Mouse (Mus musculus): ENCODE measurements around the gene Ccnd3.

Gene Ccnd3

DNA sequence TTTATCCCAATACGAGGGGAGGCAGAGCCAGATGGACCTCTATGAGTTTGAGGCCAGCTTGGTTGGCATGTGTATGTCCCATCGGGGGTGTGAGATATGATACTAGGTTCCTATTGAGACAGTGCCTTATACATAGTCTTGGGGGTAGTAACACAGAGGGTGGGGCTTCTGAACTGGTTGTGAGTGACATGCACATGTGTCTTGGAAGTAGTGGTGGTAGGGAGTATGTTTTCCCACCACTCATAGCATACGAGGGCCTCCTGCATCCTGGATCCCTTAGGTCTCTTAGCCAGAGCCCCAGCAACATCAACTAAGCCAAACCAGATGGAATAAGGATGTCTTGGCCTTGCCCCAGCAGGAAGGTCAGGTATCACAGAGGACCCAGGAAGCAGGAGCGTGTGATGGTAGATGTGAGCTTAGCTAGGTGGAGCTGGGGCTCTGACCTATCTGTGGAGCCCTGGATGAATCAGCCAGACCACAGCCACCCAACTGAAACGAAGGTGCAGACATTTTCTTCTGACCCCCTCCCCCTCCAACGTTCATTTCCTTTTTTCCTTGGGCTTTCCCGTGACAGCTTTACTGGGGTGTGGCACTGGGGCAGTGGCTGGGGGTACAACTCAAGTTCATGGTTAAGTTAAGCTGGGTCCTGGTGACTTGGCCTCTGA, 10.5 kb downstream of the Ccnd3 start:
- DNase-seq (ENCODE audit: low spot score in 2 of 2): no peak

DNA sequence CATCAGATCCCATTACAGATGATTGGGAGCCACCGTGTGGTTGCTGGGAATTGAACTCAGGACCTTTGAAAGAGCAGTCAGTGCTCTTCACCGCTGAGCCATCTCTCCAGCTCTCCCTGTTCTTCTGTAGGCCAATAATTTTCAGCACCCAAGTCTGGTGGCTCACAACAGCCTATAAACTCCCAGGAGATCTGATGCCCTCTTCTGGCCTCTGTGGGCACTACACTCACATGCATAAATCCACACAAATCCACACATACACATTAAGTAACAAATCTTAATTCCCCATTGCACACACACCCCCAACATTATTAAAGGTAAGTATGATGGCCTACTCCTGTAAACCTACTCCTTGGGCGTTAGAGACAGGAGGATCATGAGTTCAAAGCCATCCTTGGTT, 11.4 kb downstream of the Ccnd3 start:
- no peak for DNase-seq (ENCODE audit: low spot score in 2 of 2)

DNA sequence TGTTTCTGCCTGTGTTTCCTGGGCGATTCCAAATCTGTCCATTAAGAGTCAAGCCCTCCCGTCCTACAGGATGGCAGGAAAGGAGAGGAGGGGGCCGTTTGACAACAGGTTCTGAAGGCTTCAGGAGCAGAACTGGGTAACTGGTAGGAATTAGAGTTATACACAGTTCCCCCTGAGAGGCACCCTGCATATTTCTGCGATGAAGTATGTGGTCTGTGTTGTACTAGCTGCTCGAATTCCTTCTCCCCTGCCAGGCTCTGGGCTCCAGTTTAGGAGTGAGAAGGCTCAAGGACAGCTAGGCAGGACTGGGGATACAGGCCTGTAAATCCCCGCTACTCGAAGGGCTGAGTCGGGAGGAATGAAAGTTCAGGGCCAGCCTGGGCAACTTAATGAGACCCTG, 13.4 kb downstream of the Ccnd3 start:
- peak; percentile 55 to 62 for DNase-seq (ENCODE audit: low spot score in 2 of 2)

GRCm38 (mm10) chr17:47521551-47522258, 16.9 kb downstream of the Ccnd3 start:
- peak; percentile 79 to 87 for DNase-seq (ENCODE audit: low spot score in 2 of 2)

DNA sequence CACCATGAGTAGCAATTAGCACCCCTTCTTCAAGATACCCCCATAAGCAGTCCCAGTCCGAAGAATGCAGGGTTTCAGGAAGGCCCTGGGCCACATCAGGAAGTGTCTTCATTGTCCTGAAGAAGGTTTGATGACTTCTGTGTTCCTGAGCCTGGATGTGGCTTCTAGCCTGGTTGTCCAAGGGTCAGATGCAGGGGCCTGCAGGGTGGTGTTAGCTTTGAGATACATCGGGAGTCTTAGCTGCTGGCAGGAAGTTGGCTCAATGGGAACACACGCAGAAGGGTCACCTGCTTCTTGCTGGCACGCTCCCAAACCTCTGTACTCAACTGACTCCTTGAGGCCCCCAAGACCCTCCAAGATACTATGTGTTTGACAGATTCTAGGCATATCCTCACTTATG, 17.7 kb downstream of the Ccnd3 start:
- DNase-seq (ENCODE audit: low spot score in 2 of 2): peak in 1 of 2 experiments; percentile 29

DNA sequence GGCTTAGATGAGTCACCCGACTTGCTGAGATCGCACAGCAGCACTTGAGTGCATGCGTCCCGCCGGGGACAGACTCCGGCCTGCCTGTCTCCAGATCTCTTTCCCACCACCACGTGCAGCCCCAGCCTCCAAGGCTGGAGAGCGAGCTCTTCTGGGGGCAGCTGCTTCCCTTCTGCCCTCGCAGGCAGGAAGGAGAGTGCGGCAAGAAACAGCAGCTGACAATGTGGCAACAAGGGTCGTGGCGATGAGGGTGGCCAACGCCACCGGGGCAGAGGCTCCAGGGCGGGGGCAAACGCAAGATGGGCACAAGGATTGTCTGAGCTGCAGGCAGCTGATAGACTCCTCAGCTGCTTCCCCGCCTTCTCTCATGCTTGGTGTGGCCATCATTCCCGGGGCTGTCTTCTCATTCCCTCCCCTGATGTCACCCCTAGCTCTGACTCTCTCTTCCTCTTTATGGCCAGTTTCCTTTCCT, 18.4 kb downstream of the Ccnd3 start:
- peak; percentile 51 to 69 for DNase-seq (ENCODE audit: low spot score in 2 of 2)

DNA sequence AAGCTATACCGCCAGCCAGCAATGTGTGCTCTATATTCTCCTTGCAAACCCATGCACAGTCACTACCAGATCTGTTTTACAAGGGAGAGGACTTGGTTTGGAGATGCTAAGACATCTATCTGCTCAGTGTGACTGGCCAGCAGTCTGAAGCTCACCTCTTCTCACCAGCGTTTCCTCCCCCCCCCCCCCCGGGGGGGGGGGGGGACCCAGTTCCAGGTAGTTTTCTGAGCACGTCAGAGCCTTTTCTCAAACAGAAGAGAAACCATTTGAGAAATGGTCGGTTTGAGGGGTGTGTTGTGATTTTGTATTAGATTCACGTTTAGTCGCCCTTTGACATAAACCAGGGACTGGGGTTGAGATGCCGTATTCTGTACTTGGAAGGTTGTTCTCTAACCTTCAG, 19.2 kb downstream of the Ccnd3 start:
- no peak for DNase-seq (ENCODE audit: low spot score in 2 of 2)

DNA sequence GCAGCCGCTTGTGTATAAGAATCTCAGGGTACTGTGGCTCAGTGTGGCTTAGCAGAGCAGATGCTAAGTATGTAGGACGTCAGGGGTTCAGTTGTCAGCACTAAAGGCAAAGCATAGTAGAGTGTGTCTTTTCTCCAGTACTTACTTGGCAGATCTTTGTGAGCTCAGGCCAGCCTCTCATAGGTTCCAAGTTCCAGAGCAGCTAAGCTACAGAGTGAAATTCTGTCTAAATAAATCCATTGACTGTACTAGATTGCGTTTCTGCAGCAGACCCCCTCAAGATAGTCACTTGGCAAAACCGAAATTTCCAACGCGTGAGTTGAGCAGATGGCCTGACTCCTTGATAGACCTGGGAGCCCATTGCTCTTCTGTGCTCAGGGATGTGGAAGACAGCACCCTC, 20.1 kb downstream of the Ccnd3 start:
- DNase-seq (ENCODE audit: low spot score in 2 of 2): no peak

GRCm38 (mm10) chr17:47526856-47527520, 22.1 kb downstream of the Ccnd3 start:
- DNase-seq (ENCODE audit: low spot score in 2 of 2): no peak

DNA sequence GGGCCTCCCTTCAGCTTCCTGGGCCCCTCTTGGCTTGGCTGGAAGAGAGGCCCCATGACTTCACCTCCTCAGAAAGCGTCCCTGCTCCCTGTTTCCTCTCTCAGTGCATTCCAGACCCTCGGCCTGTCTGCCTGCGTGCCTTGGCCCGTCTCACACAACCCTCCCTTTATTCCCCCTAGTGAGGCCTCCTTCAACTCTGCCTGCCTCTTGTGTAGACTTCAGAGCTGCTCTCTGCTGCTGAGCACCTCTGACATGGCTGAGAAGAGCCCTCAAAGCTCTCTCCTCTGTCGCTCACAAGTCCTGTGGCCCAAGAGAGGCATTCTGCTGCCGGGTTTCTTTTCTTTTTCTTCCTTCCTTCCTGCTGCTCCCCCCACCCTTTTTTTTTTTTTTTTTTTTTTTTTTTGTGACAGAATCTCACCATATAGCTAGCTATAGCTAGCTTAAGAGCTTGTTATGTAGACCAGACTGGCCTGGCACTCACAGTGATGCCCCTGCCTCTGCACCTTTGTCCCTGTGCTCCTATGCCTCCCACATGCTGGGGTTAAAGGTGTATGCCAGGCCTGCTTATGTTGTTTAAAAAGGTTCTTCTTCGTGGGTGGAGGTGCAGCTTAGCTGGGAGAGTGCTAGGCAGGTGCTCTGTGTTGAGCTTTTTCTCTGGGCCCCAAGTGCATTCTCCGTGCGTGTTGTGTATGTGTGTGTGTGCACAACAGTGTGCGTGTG, 22.9 kb downstream of the Ccnd3 start:
- DNase-seq (ENCODE audit: low spot score in 2 of 2): no peak

GRCm38 (mm10) chr17:47528919-47529318, 24.1 kb downstream of the Ccnd3 start:
- DNase-seq (ENCODE audit: low spot score in 2 of 2): no peak

- no peak for DNase-seq (ENCODE audit: low spot score in 2 of 2)
These were observed 24.7 kb downstream of the Ccnd3 start for GRCm38 (mm10) chr17:47529595-47529994.

- no peak for DNase-seq (ENCODE audit: low spot score in 2 of 2)
These were observed 26.6 kb downstream of the Ccnd3 start for GRCm38 (mm10) chr17:47531387-47531818.

- no peak for DNase-seq (ENCODE audit: low spot score in 2 of 2)
These were observed 27.5 kb downstream of the Ccnd3 start for GRCm38 (mm10) chr17:47532364-47532763.

GRCm38 (mm10) chr17:47533691-47534090, 28.8 kb downstream of the Ccnd3 start:
- no peak for DNase-seq (ENCODE audit: low spot score in 2 of 2)

DNA sequence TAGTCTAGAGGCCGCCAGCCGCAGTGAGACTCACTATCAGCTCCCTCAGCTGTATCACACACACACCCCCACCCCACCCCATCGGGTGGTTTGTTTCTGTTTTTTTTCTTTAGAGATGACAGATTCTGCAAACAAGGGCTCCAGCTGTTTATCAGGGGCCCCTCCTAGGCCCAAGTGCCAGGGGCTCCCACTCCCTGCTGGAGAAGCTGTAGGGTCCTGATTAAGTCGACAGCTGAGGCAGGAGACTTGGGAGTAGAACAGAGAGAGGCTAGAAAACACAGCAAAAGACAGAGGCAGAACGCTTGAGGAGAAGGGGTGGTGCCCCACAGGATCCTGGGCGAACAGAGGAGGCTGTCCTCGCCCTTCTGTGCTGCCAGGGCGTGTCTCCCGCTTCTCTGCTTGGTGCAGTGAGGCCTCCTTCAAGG, 31.0 kb downstream of the Ccnd3 start:
- DNase-seq (ENCODE audit: low spot score in 2 of 2): no peak

DNA sequence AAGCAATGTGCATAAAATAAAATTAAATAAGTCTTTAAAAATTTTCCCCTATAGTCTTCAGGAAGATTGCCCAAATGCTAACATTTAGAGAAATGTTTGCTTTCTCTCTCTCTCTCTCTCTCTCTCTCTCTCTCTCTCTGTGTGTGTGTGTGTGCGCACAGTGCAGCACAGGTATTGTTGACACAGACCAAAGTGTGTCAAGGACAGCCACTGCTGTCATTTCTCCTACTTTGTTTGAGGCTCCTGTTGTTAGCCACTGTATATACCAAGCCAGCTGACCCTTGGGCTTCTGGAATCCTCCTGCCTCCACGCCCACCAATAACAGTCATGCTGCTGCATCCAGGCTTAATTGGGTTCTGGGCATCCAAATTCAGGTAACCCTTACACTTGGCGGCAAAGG, 33.2 kb downstream of the Ccnd3 start:
- DNase-seq (ENCODE audit: low spot score in 2 of 2): no peak

DNA sequence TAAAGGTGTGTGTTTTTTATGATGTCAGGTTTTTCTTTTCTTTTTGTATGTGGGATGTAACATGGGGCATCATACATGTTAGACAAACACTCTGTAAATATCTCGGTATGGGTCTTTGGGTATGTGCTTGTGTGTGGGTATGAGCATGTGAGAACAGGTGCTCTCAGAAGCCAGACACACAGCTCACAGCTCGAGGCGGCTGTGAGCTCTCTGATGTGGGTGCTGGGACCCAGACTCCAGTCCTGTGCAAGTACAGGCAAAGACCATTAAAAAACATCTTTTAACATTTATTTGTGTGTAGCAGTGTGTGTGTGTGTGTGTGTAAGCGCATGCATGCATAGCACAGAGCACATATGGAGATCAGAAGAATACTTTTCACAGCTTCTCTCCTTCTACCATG, 34.3 kb downstream of the Ccnd3 start:
- no peak for DNase-seq (ENCODE audit: low spot score in 2 of 2)

DNA sequence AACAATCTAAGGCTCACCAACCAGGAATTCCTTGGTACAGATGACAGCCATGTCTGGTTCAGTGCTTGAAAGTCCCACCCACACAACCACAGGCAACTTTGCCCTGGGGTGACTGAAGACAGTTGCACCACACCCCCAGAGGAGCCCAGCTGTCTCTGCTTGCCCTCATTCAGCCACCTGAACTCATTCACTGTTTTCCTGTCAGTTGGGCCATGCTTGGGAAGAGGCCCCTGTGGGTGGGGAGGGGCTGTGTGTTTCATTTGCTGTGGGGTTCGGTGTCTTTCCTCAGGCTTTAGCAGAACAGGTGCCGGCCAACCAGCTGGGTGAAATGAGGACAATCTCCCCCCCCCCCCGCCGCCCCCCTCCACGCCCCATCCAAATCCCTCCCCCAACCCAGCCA, 37.2 kb downstream of the Ccnd3 start:
- no peak for DNase-seq (ENCODE audit: low spot score in 2 of 2)

GRCm38 (mm10) chr17:47543051-47543650, 38.3 kb downstream of the Ccnd3 start:
- DNase-seq (ENCODE audit: low spot score in 2 of 2): peak; percentile 17 to 40

- DNase-seq (ENCODE audit: low spot score in 2 of 2): no peak
These were observed 40.3 kb downstream of the Ccnd3 start for GRCm38 (mm10) chr17:47545154-47545553.

DNA sequence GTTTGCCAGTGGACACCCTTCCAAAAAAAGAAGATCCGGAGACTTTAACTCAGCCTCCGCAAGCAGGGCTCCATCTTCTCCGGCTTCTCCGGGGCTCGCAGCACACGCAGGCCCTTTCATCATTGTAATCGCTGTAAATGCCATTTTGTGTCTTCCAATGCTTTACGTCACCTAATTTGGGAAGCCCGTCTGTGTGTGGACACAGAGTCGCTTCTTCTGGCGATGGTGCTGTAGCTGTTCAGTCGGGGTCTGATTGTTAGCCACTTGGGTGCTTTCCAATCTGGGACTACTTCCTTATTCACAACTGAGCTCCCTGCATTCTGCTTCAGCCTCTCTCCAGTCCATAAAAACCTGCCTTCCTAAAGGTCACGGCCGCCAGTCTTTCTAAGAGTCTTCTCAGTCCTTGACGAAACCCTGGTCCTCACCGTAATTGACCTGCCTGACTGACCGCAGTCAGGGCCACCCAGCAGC, 41.0 kb downstream of the Ccnd3 start:
- DNase-seq (ENCODE audit: low spot score in 2 of 2): no peak
